Mouse (Mus musculus): ENCODE measurements around the gene Cpa1. TPM values are rescaled to one million over a fixed set of nuclear protein-coding genes. Genes with fewer than 3 reads are reported as not detected.

Cpa1 gene
- polyA plus RNA-seq, 1 experiment from 2014 or later, result 2.1 TPM

DNA sequence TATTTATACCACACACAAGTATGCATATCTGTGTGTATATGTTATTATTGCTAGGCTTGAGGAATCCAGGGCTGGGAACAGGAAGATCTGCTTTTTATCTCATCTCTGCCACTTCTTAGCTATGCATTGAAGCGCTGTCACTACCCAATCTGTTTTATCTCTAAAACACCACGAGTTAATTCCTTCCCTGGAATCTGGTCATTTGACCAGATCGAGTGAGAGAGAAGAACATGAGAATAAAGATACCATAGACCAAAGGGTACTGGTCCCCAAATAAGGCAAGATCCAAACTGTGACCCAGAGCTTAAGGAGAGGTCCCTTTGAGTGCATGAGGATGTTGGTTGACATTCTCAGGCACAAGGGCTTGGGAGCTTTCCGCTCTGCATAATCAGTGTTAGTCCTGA is 17.0 kb upstream of the Cpa1 start:
- WGBS, result 12% methylated on average over 4 of the region's 4 CpGs
- no peak overlapping the region for H3K4me3 ChIP-seq
- H3K27ac ChIP-seq (replicated peaks), result peak overlapping the region; percentile 92
- no peak overlapping the region for H3K9ac ChIP-seq
- no peak overlapping the region; the same call in 1 of the 2 replicates for H3K4me2 ChIP-seq
- no peaks in the 10 kb centered on the region for H3K27me3 ChIP-seq (replicated peaks)
- H3K9me3 ChIP-seq, result no peaks in the 10 kb centered on the region
- H3K36me3 ChIP-seq, result no peaks in the 10 kb centered on the region
- peak; percentile 33; the same call in 1 of the 2 replicates for ATAC-seq (ENCODE audit: extremely low read depth, insufficient number of reproducible peaks, low FRiP score, low TSS enrichment)
- peaks cover 79% of the 10 kb centered on the region for H3K4me1 ChIP-seq

DNA sequence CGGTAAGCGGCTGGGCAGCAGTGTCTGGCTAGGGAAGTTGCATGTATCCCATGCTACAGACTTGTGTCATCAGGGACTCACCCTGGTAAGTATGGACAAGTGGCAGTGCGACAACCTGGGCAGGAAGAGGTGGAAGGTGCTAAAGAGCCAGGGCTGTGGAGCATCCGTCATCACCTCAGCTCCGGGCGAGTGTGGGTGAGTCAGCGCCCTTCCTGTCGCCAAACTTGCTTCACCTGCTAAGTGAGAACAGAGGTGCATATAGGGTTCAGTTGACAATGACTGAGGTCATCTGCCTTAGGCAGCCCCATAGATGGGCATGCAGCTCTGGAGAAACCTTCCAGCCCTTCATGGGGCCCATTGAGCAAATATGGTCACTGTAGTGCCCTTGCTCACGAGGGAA is 14.3 kb upstream of the Cpa1 start:
- Histone ChIP-seq H3K9me3 (no peaks in the 10 kb centered on the region), H3K4me1 (peaks cover 52% of the 10 kb centered on the region), H3K9ac (no peak overlapping the region), H3K27ac (replicated peaks) (peak overlapping the region; percentile 80), H3K27me3 (replicated peaks) (no peaks in the 10 kb centered on the region), H3K4me2 (no peak overlapping the region), H3K4me3 (no peak overlapping the region), H3K36me3 (no peaks in the 10 kb centered on the region)
- WGBS, result 46% methylated on average over 9 of the region's 9 CpGs
- ATAC-seq (ENCODE audit: extremely low read depth, insufficient number of reproducible peaks, low FRiP score, low TSS enrichment), result peak; percentile 29; the same call in 1 of the 2 replicates

DNA sequence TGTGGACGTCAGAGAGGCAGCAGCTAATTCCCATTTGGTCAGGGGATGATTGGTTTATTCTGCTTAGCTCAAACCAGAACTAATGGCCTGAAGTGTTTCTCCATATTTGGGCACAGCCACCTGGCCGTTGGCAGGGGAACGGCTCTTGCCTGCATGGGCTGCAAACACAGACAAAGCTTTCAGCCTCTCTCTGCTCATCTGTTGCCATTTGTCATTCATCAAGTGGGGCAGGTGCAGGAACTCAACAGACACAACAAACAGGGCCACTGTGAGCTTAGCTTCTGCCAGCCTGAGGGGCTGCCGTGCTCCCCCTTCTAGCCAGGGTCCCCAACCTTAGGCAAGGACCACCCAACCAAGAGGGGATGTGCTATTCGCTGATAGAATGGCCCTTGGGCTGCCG is 10.9 kb upstream of the Cpa1 start:
- Histone ChIP-seq H3K36me3 (no peaks in the 10 kb centered on the region), H3K9ac (no peak overlapping the region), H3K27ac (replicated peaks) (no peak overlapping the region), H3K27me3 (replicated peaks) (no peaks in the 10 kb centered on the region), H3K4me2 (no peak overlapping the region), H3K4me3 (no peak overlapping the region), H3K9me3 (no peaks in the 10 kb centered on the region), H3K4me1 (peaks cover 20% of the 10 kb centered on the region)
- WGBS, result 64% methylated on average over 6 of the region's 6 CpGs
- ATAC-seq (ENCODE audit: extremely low read depth, insufficient number of reproducible peaks, low FRiP score, low TSS enrichment), result no peak

DNA sequence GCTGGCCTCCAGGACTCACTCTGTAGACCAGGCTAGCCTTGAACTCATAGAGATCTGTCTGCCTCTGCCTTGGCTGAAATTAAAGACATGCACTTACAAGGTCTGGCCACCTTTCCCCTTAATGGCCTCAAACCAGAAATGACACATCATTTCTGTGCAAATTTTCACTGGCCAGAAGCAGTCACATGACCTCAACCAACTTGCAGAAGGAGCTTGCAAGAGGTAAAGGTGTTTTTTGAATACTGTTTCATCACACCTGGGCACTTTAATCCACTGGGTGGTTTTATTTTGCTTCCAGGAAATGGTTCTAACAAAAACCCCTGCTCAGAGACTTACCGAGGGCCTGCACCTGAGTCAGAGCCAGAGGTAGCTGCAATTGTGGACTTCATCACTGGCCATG is 9.0 kb upstream of the Cpa1 start:
- Histone ChIP-seq H3K9ac (no peak overlapping the region), H3K36me3 (no peaks in the 10 kb centered on the region), H3K4me2 (no peak overlapping the region), H3K4me3 (no peak overlapping the region), H3K4me1 (peaks cover 5% of the 10 kb centered on the region), H3K27ac (replicated peaks) (no peak overlapping the region), H3K9me3 (no peaks in the 10 kb centered on the region), H3K27me3 (replicated peaks) (no peaks in the 10 kb centered on the region)
- no peak for ATAC-seq (ENCODE audit: extremely low read depth, insufficient number of reproducible peaks, low FRiP score, low TSS enrichment)
- WGBS, result 85% methylated on average over 1 of the region's 1 CpGs

DNA sequence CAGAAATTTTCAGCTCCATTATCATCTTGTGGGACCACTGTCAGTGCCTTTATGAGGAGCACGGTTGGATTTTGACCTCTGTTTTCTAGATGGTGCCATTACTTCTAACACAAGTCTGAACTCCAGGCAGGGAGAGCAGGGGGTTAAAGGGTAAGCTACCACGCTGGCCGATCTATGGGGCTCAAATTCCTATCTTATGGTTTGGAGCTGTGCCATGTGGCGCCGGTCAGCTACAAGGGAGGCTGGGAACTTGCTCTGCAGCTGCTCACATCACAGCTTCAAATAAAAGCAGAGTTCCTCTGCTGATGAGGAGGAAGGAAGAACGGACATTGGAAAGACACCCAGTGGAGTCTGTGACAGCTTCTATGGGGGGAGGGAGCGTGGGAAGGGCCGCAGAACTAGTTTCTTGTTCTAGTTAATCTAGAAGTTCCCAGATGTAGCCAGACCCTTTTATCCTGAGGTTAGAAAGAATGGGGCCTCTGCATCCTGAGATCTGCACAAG is 3.6 kb upstream of the Cpa1 start:
- Histone ChIP-seq H3K4me1 (peaks cover 38% of the 10 kb centered on the region), H3K9me3 (no peaks in the 10 kb centered on the region), H3K27me3 (replicated peaks) (no peaks in the 10 kb centered on the region), H3K4me2 (no peak overlapping the region), H3K36me3 (no peaks in the 10 kb centered on the region), H3K4me3 (no peak overlapping the region), H3K27ac (replicated peaks) (peak overlapping the region; percentile 76), H3K9ac (peak overlapping the region; percentile 50)
- no peak for ATAC-seq (ENCODE audit: extremely low read depth, insufficient number of reproducible peaks, low FRiP score, low TSS enrichment)
- 20% methylated on average over 8 of the region's 8 CpGs for WGBS

DNA sequence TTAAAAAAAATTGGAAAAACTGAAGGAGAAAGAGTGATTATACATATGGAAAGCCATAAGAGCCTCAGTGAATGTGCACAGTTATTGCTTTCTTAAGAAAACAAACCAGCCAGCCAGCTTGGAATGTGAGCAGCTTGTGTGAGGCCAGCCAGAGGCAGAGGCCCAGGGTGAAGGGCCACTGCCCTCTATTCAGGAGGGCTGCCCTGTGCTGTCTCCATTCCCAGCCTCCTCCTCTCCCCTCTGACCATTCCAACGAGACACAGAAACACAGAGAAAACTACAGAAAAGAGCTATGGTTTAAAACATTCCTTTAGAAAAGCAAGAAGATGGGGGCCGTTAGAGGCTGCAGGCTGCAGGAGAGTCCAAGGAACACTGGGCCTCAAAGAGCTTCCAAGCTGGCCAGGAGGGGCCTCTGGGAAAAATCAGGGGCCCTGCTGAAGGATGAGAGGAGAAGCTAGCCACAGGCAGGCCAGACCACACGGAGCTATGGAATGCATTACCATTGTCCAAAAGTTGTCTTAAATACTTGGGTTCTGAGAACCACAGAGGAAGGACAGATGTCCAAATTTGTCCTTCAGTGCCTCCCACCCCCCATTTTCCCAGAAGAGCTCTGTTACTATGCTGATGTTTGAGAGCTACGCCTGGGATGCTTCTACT is 2.7 kb upstream of the Cpa1 start:
- Histone ChIP-seq H3K4me2 (no peak overlapping the region), H3K4me3 (no peak overlapping the region), H3K9me3 (no peaks in the 10 kb centered on the region), H3K4me1 (peaks cover 38% of the 10 kb centered on the region), H3K36me3 (no peaks in the 10 kb centered on the region), H3K27me3 (replicated peaks) (no peaks in the 10 kb centered on the region), H3K27ac (replicated peaks) (peak overlapping the region; percentile 76), H3K9ac (peak overlapping the region; percentile 15)
- WGBS, result 48% methylated on average over 4 of the region's 4 CpGs
- no peak for ATAC-seq (ENCODE audit: extremely low read depth, insufficient number of reproducible peaks, low FRiP score, low TSS enrichment)

DNA sequence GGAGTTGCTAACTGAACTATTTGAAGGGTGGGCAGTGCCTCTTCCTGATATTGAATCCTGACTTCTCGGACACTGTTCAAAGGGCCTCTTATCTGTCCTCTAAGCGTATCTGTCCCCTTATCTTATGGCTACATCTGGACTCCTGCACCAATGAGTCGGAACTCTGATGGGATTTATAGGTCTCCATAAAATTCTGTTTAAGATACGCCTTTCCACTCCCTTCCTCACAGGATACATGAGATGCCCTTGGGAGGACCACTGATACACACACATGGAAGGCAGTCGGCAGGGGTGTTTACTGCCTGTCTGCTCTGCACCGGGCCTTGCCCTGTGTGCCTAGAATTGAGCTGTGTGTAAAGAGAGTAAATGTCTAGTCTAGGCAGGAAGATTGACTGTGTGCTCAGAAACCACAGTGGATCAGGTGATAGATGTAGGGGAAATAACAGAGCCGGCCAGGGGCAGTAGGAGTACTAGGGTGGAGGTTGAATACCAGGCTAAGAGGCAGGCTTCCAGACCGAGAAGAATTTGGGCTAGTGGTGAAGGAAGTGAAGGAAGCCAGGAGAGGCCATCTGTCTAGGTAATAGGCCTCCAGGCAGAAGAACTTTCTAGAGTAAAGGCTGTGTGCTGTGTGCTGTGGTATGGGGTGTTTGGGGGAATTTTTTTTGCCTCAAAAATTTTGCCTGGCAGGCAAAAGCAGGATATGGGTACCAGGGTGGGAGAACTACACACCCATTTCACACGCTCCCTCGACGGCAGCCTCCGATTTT is 4.9 kb downstream of the Cpa1 start:
- no peak overlapping the region for H3K4me3 ChIP-seq
- no peak for ATAC-seq (ENCODE audit: extremely low read depth, insufficient number of reproducible peaks, low FRiP score, low TSS enrichment)
- no peaks in the 10 kb centered on the region for H3K27me3 ChIP-seq (replicated peaks)
- H3K9me3 ChIP-seq, result no peaks in the 10 kb centered on the region
- no peak overlapping the region for H3K27ac ChIP-seq (replicated peaks)
- no peak overlapping the region for H3K4me2 ChIP-seq
- WGBS, result 67% methylated on average over 12 of the region's 12 CpGs
- no peaks in the 10 kb centered on the region for H3K36me3 ChIP-seq
- peaks cover 20% of the 10 kb centered on the region for H3K4me1 ChIP-seq
- H3K9ac ChIP-seq, result no peak overlapping the region

DNA sequence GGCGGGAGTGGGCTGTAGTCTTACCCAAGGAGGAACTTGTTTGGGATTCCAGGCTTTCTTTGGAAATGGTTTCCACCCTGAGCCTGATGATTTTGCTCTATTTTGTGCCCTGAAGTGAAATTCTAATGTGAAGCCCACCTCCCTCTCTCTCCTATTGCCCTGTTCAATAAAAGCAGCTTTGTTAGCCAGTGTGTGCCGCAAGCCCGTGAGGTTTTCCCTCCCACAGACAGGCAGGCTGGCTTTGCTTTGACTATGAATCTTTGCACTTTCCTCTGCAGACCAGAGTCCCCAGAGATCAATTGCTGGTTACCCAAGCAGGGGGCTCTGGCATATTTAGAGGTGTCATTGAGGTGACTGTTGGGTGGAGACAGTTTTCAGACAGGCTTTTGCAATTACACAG is 5.4 kb downstream of the Cpa1 start:
- no peaks in the 10 kb centered on the region for H3K27me3 ChIP-seq (replicated peaks)
- H3K27ac ChIP-seq (replicated peaks), result no peak overlapping the region
- H3K9me3 ChIP-seq, result no peaks in the 10 kb centered on the region
- no peak for ATAC-seq (ENCODE audit: extremely low read depth, insufficient number of reproducible peaks, low FRiP score, low TSS enrichment)
- H3K36me3 ChIP-seq, result no peaks in the 10 kb centered on the region
- no peak overlapping the region for H3K9ac ChIP-seq
- H3K4me3 ChIP-seq, result no peak overlapping the region
- 82% methylated on average over 3 of the region's 3 CpGs for WGBS
- H3K4me1 ChIP-seq, result peaks cover 20% of the 10 kb centered on the region
- H3K4me2 ChIP-seq, result no peak overlapping the region

DNA sequence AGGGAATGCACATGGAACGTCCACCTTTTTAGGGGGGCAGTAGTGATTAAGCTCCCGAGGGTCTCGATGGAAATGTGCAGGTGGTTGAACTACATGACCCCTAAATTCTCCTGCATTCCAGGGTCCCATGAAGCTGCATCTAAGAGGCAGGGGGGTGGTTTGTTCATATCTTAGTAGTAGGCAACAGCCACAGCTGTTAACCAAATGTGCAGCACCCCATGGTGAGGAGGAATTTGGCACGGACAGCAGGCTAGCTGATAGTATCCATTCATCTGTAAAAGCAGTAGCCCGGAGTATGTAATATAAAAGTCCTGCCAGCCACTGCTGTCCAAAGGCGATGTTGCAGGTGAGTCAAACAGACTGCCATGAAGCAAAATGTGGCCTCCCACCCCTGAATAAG is 6.4 kb downstream of the Cpa1 start:
- WGBS, result 86% methylated on average over 6 of the region's 6 CpGs
- ATAC-seq (ENCODE audit: extremely low read depth, insufficient number of reproducible peaks, low FRiP score, low TSS enrichment), result no peak
- H3K27ac ChIP-seq (replicated peaks), result no peak overlapping the region

DNA sequence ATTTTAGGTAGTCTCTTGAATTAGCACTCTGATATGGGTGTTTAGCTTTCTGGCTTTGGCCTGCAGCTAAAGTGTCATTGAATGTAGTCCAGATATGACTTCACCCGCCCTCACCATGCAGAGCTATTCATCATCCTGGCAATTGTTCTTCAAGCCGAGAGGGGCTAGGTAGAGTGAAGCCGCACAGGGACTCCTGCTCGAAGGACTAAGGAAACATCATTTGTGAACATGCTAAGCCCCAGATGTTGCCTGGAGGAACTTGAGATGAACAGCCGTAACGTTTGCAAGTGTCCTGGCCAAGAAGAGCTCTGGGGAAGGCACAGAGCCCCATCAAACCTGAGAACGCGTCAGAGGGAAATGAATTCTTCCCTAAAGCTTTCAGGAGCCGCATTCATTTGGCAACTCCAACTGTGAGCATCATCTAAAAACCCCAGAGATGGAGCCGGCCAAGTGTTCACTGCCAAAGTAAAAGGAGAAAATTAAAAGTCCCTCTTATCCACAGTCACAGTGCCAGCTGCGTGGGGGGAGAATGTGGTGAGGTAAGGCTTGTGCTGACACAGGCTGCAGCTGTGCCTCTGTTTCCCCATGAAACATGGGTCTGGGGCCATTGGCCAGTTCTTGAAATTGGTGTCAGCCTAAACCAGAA is 10.8 kb downstream of the Cpa1 start:
- ATAC-seq (ENCODE audit: extremely low read depth, insufficient number of reproducible peaks, low FRiP score, low TSS enrichment), result no peak
- no peak overlapping the region for H3K4me2 ChIP-seq
- no peaks in the 10 kb centered on the region for H3K27me3 ChIP-seq (replicated peaks)
- H3K9ac ChIP-seq, result no peak overlapping the region
- H3K36me3 ChIP-seq, result no peaks in the 10 kb centered on the region
- H3K9me3 ChIP-seq, result no peaks in the 10 kb centered on the region
- H3K4me1 ChIP-seq, result peaks cover 21% of the 10 kb centered on the region
- peak overlapping the region; percentile 58 for H3K27ac ChIP-seq (replicated peaks)
- 72% methylated on average over 11 of the region's 11 CpGs for WGBS
- no peak overlapping the region for H3K4me3 ChIP-seq

More for the DNA sequence above, 6.4 kb downstream of the Cpa1 start:
- no peak overlapping the region for H3K4me2 ChIP-seq
- no peaks in the 10 kb centered on the region for H3K9me3 ChIP-seq
- H3K4me1 ChIP-seq, result peaks cover 19% of the 10 kb centered on the region
- no peak overlapping the region for H3K4me3 ChIP-seq
- H3K9ac ChIP-seq, result no peak overlapping the region
- H3K36me3 ChIP-seq, result no peaks in the 10 kb centered on the region
- no peaks in the 10 kb centered on the region for H3K27me3 ChIP-seq (replicated peaks)

DNA sequence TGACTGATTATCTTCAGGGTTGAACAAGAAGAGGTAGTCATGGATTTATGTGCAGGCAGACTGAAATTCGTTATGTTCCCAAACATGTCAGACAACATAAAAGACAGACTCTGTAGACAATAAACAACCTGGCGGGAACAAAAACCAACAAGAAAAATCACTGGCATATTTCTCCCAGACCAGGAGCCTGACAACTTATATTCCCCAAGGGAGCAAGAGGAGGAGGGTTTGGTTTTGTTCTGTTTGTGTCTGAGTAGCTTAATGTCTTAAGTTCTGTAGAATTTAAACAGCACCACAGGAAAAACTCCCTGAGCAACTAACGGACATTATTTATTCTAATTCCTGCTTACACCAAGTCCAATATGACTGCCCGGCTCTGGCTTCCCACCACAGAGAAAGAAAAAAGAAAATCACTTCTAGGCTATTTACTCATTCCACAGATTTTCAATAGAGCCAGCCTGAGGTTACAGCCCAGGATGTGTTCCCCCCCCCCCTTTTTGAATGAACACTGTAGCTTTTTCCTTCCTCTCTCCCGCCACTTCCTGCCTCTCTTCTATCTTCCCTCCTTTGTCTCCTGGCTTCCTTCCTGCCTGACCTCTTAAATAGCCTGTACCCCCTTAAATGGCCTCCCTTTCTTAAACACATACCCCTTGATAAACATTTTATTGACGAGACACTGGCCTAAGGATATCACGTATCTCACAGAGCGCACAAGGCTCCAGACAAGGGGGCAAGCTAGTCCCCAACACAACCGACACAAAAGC is 13.6 kb downstream of the Cpa1 start:
- no peaks in the 10 kb centered on the region for H3K27me3 ChIP-seq (replicated peaks)
- no peak overlapping the region for H3K9ac ChIP-seq
- no peak for ATAC-seq (ENCODE audit: extremely low read depth, insufficient number of reproducible peaks, low FRiP score, low TSS enrichment)
- H3K4me2 ChIP-seq, result no peak overlapping the region
- no peaks in the 10 kb centered on the region for H3K36me3 ChIP-seq
- H3K4me3 ChIP-seq, result no peak overlapping the region
- H3K4me1 ChIP-seq, result peaks cover 34% of the 10 kb centered on the region
- H3K9me3 ChIP-seq, result no peaks in the 10 kb centered on the region
- 50% methylated on average over 9 of the region's 9 CpGs for WGBS
- peak overlapping the region; percentile 81 for H3K27ac ChIP-seq (replicated peaks)
